Mouse (Mus musculus) lung, postnatal 10 days (tissue): ENCODE data around the gene Fam126a.

Source experiments
- DNase-seq: peaks from one replicate; pipeline ENCODE4 v3.0.0; 2021

Fam126a gene

DNA sequence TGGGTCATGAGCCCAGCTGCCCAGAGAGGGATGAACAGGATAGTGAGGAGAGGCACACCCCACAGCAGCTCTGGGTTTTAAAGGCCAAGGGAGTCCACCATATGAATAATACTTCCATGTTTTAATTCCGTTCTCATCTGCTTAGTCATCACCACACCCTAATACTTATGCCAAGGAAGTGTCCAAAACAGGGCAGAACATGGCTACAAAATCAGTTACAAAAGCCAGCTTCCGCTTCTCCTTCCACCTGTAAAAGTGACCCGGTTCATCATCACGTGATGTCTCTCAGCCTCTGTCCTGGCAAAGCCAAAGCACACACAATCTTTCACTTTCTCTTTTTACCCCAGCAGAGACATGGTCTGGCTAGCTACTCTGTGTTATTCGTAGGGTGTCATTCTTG lies 8.9 kb upstream of the Fam126a start:
- DNase-seq, result no peak

GRCm38 (mm10) chr5:24038819-24039218 lies 8.3 kb upstream of the Fam126a start:
- DNase-seq, result no peak

DNA sequence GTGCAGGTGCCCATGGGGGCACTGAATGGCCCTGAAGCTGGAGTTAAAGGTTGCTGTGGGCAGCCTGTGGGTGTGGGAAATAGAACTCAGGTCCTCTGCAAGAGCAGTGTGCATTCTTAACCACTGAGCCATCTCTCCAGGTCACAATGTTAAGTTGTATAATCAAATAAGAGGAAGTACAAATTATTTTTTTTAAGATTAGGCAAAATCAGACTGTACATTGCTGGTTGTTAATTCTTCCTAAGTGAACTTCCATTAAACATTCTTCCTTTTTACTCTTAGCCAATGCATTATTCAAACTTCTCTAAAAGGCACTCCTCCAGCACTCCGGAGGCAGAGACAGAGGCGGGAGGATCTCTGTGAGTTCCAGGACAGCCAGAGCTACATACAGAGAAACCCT lies 7.7 kb upstream of the Fam126a start:
- DNase-seq, result no peak

GRCm38 (mm10) chr5:24036731-24037130 lies 6.2 kb upstream of the Fam126a start:
- DNase-seq, result no peak

DNA sequence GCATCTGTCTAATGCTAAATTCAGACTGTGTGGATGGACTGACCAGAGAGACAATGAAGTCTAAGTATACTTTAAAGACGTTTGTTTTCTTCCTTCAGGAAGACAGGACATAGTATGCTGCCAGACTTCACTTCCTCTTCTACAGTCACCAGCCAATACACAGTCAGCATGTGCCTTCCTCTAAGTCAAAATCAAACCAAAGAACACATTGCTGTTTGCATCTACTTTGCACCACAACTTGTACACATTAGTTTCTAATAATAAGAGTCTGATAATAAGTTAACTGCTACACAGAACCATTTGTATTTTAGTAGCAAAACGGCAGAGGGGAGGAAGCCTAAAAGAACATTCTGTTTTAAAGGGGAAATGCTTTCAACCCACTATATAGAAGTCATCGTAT lies 4.5 kb upstream of the Fam126a start:
- DNase-seq, result no peak

GRCm38 (mm10) chr5:24034091-24034490 lies 3.6 kb upstream of the Fam126a start:
- DNase-seq, result no peak

GRCm38 (mm10) chr5:24029946-24030578 lies 428 bp downstream of the Fam126a start:
- DNase-seq, result peak; percentile 39

DNA sequence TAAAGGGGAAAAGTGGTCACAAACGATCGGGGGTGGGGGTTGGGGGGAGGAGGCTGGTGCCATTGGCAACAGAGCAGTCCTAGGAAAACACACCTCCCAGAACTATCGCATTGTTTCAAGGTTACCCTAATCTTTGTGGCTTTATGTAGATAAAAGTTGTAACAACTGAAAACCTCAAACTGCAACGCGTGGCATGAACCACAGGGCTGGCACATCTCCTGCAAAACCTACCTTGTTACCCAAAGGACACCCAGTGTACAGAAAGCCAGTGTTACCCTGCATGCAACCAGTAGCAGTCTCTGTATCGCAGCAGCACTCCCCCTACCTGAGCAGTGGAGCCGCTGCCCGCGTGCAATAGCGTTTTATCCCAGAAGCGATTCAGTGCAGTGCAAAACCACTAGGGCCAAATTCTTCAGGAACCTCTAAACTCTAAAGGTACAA lies 1.1 kb downstream of the Fam126a start:
- DNase-seq, result peak; percentile 60

GRCm38 (mm10) chr5:24024957-24025356 lies 5.5 kb downstream of the Fam126a start:
- peak; percentile 19 for DNase-seq

- DNase-seq, result no peak
Measured at GRCm38 (mm10) chr5:24023226-24023625, 7.3 kb downstream of the Fam126a start.

- no peak for DNase-seq
Measured at GRCm38 (mm10) chr5:24021683-24022082, 8.8 kb downstream of the Fam126a start.

- DNase-seq, result no peak
Measured at GRCm38 (mm10) chr5:24020380-24020779, 10.1 kb downstream of the Fam126a start.

- no peak for DNase-seq
Measured at GRCm38 (mm10) chr5:24019341-24020185, 10.9 kb downstream of the Fam126a start.

GRCm38 (mm10) chr5:24018621-24019261 lies 11.7 kb downstream of the Fam126a start:
- DNase-seq, result no peak

- no peak for DNase-seq
Measured at GRCm38 (mm10) chr5:24016912-24017311, 13.6 kb downstream of the Fam126a start.

- DNase-seq, result no peak
Measured at GRCm38 (mm10) chr5:24013338-24014003, 17.0 kb downstream of the Fam126a start.

DNA sequence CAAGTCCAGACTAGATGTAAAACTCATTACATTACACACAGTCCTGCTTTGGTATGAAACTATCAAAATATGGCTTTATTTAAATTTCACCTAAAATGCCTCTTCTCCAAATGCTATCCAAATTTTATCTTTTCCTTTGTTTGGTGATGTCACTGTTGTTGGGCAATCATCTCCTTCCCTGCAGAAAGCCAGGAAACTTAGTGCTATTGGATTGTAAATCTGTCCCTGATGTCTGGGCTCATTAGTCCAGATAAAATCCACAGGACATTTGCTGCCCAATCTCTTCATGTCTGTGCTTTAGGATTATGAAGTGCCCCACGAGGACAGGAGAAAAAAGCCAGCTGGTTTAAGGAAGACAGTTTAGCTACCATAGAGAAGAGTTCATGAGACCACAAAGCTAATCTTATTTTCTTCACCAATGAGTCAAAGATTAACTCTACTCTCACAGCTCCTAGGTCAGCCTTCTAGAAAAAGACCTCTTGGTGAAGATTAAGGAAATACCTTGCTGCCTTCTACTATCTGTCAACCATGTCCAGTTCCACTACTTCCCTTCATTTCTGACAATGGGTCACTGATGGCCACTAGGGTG lies 31.3 kb downstream of the Fam126a start:
- DNase-seq, result no peak

DNA sequence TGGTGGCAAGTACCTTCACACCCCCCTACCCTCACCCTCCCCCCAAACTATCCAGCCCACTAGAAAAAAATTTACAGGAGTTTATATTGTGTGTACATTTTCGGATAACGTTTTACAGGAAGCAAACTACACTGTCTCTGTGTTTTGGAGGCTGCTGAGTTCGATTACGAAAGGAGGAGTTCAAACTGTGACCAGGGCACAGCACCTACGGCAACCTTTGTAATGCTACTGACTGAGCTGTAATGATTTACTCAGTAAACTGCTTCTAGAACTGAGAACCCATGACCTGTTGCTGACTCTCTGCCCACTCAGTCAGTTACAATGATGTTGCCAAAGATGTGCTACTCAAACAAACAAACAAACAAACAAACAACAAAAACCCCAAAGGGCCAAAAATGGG lies 34.5 kb downstream of the Fam126a start:
- DNase-seq, result no peak

GRCm38 (mm10) chr5:23994929-23995328 lies 35.6 kb downstream of the Fam126a start:
- no peak for DNase-seq

DNA sequence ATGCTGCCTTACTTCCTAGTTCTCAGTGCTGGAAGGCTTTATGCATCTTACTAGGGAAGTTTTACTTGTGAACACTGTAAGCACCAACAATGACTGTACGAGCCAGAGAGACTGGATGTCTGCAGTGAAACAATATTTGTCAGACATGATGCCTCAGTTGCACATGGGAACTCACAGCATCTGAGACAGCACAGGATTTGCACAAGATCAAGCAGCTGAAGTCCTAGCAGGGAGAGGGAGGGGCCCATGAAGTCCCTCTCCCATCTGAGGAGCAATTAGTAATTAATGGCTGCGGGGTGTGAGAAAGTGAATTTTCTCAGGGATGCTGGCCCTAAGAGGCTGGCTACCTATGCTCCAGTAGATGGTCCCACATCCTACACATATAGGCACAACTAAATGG lies 36.3 kb downstream of the Fam126a start:
- no peak for DNase-seq

GRCm38 (mm10) chr5:23993553-23993894 lies 37.0 kb downstream of the Fam126a start:
- DNase-seq, result no peak

DNA sequence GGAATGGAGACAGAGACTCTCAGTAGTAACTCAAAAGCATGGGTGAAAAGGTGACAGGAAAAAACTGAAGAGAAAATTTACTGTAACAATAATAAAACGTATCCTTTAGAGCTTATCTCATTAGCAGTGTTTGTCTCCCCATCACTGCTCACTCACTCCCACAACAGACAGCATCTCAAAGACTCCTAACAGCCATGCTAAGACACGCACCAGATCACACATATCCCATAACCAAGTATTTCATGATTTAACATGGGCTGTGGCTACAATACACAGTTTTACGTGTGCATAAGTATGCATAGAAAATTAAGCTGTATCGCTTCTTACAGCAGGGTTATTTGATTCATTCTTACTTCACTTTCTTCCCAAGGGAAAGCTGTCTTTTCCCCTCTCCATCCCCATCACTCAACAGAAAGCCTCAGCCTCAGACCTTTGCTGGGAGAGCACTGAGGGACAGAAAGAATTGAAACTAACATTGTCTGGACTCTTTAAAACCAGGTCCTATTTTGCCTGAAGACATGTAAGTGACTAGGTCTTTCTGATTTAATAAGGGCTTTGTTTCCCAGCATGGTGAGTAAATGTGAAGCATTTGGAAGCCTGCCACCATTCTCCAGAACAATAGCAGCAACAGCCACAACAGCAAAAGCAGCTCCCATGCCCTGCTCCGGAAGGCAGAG lies 37.5 kb downstream of the Fam126a start:
- peak; percentile 77 for DNase-seq
